In genomic region chr10:41866069-41866837, GRCm38 (mm10) we compare ENCODE assay signal across 9 mouse cellular contexts. TPM values are rescaled to one million over a fixed set of nuclear protein-coding genes. Genes with fewer than 3 reads are reported as not detected.
DNase-seq lines count a peak whose midpoint lies in the region; ATAC-seq and TF ChIP-seq lines count a peak whose summit lies in the region.
"Had no signal": no experiment of that assay in that cellular context is flagged by ENCODE, and none has a peak within 500 bp of the region (broad histone marks: within the 10 kb centered on the region; RNA-seq: fewer than 3 reads in every experiment).

No protein-coding gene starts in this region.

- H3K4me1 ChIP-seq in kidney, embryonic 16.5 days (ENCODE audit: insufficient read depth, low read length) = peaks cover 20% of the 10 kb centered on the region
- H3K4me1 ChIP-seq in heart, adult 2 months (ENCODE audit: control insufficient read depth, insufficient read depth, low read length) = peaks cover 13% of the 10 kb centered on the region

- peak; percentile 51; the same call in 1 of the 2 replicates for ATAC-seq in kidney, embryonic 16.5 days (ENCODE audit: low FRiP score, low TSS enrichment)

- no peaks in the 10 kb centered on the region for H3K27me3 ChIP-seq in kidney, embryonic 16.5 days (ENCODE audit: insufficient read depth, low read length)
- H3K27me3 ChIP-seq in heart, adult 2 months (ENCODE audit: control insufficient read depth, insufficient read depth, low read length) = no peaks in the 10 kb centered on the region
- H3K27me3 ChIP-seq: stomach, embryonic 15.5 days had no signal

- H3K36me3 ChIP-seq in kidney, embryonic 16.5 days (ENCODE audit: insufficient read depth, low read length) = no peaks in the 10 kb centered on the region
- peaks cover 2% of the 10 kb centered on the region; the same call in 1 of the 2 replicates for H3K36me3 ChIP-seq in heart, adult 2 months (ENCODE audit: control insufficient read depth, insufficient read depth, low read length)
- H3K36me3 ChIP-seq: stomach, embryonic 15.5 days had no signal

- no peak overlapping the region for H3K4me2 ChIP-seq in kidney, embryonic 16.5 days (replicated peaks; ENCODE audit: low read depth, low read length)
- H3K4me2 ChIP-seq: stomach, embryonic 15.5 days had no signal

- no peaks in the 10 kb centered on the region for H3K9me3 ChIP-seq in kidney, embryonic 16.5 days (ENCODE audit: low read length)
- H3K9me3 ChIP-seq: stomach, embryonic 15.5 days had no signal

- 0 out of 2 replicates have a peak, but pooled peaks have one; percentile 27 for TF ChIP-seq EP300 in heart, adult 2 months (IDR thresholded peaks at IDR 0.05; ENCODE audit: insufficient read depth, low read depth, low read length)

- no peak overlapping the region for H3K4me3 ChIP-seq in kidney, embryonic 16.5 days (ENCODE audit: low read length)
- H3K4me3 ChIP-seq in heart, adult 2 months = no peak overlapping the region
- H3K4me3 ChIP-seq: erythroblast, embryonic 14.5 days; stomach, embryonic 15.5 days had no signal

- intact Hi-C loops in heart, adult 2 months (cut with DNase I) = no loop called here

- H3K79me2 ChIP-seq in heart, adult 2 months (replicated peaks; ENCODE audit: control insufficient read depth, insufficient read depth, low read length) = peaks cover 3% of the 10 kb centered on the region; the same call in 1 of the 2 replicates

- H3K9ac ChIP-seq in kidney, embryonic 16.5 days (replicated peaks; ENCODE audit: low read length) = no peak overlapping the region
- no peak overlapping the region for H3K9ac ChIP-seq in heart, adult 2 months (ENCODE audit: low read depth, low read length)
- H3K9ac ChIP-seq: stomach, embryonic 15.5 days had no signal

- TF ChIP-seq POLR2A in brain, embryonic 14.5 days (IDR thresholded peaks at IDR 0.05; ENCODE audit: borderline replicate concordance, extremely low read depth, insufficient read depth, insufficient read length, poor library complexity, severe bottlenecking) = no peak
- no peak for TF ChIP-seq POLR2A in heart, adult 2 months (IDR thresholded peaks at IDR 0.05; ENCODE audit: insufficient read depth, low read depth, low read length)

- no peak for TF ChIP-seq CTCF in brain, embryonic 14.5 days (IDR thresholded peaks at IDR 0.05; ENCODE audit: borderline replicate concordance, extremely low read depth, insufficient read depth, insufficient read length)
- TF ChIP-seq CTCF in heart, adult 2 months (IDR thresholded peaks at IDR 0.05) = no peak

- DNase-seq in kidney, adult 9 months = no peak
- peak; percentile 54 for DNase-seq in brain, embryonic 14.5 days (ENCODE audit: low read depth)
- peak in 1 of 2 experiments; percentile 51 for DNase-seq in heart, adult 2 months
- peak; percentile 38 for DNase-seq in lung, postnatal 36 days
- no peak for DNase-seq in liver
- no peak for DNase-seq in adrenal gland, postnatal 36 days

- H3K27ac ChIP-seq in kidney, embryonic 16.5 days (ENCODE audit: low read length) = peak overlapping the region; percentile 61
- no peak overlapping the region for H3K27ac ChIP-seq in heart, adult 2 months
- H3K27ac ChIP-seq: stomach, embryonic 15.5 days had no signal

- WGBS in kidney, embryonic 16.5 days = 24% methylated on average over 3 of the region's 3 CpGs
- WGBS in heart, adult 2 months = 11% methylated on average over 3 of the region's 3 CpGs

RNA-seq across cellular contexts. Expression of gene Sesn1, which starts 56.5 kb away (rescaled TPM):
- 36.8 and 38.9 TPM in 2 replicates for polyA plus RNA-seq in kidney, embryonic 16.5 days (2015; fragmentation: Nextera tagmentation; extraction: Ambion mirVana)
- 32.2 and 34.6 TPM in 2 replicates for polyA plus RNA-seq in brain, embryonic 14.5 days (2012; rRNA removed)
- total RNA-seq in heart, adult 2 months (2021) = 100 to 1,000 TPM; 120 to 121 TPM
- 47.8 and 79.5 TPM in 2 replicates for polyA plus RNA-seq in heart, adult 2 months (2012; rRNA removed)
- 10 to 100 TPM; 19.9 to 22.6 TPM for total RNA-seq in adrenal gland, postnatal 36 days (2021)

RNA-seq across cellular contexts. Expression of gene Cep57l1, which starts 56.6 kb away (rescaled TPM):
- 24.2 and 25.3 TPM in 2 replicates for polyA plus RNA-seq in kidney, embryonic 16.5 days (2015; fragmentation: Nextera tagmentation; extraction: Ambion mirVana)
- 8.5 and 8.8 TPM in 2 replicates for polyA plus RNA-seq in brain, embryonic 14.5 days (2012; rRNA removed)
- 1 to 10 TPM; 2.3 to 2.5 TPM for total RNA-seq in heart, adult 2 months (2021)
- polyA plus RNA-seq in heart, adult 2 months (2012; rRNA removed) = 0.86 and 1.3 TPM in 2 replicates
- total RNA-seq in adrenal gland, postnatal 36 days (2021) = 1 to 10 TPM; 7.2 to 7.3 TPM

Comparison
In these comparisons a context has a peak if more than half of its experiments do, and no peak if none do; other contexts are left out.
1. DNase-seq: peak in brain, embryonic 14.5 days (single experiment) and lung, postnatal 36 days (single experiment); none in kidney, adult 9 months (single experiment), liver (single experiment) and adrenal gland, postnatal 36 days (0 of 2).